Mouse (Mus musculus) cerebellum, adult 2 months (tissue): ENCODE measurements at regions not wholly inside any gene's neighbourhood (a gene's known extent, or its start where the extent isn't known, plus 50 kb on each side); places are given as distances from the start of the nearest gene placed in this dataset.
A peak's percentile ranks its signal among the peaks of the same experiment; 100 is the strongest.

ENCODE experiments used
- DNase-seq, 2 experiments: peaks; one replicate each; pipeline ENCODE4 v3.0.0; 2021
- H3K27ac ChIP-seq: fragments of 200-500 bp; 2 replicates; pipeline ENCODE4 v1.5.1; 2012; ENCODE audit warnings: low read length, control low read depth, inconsistent platforms; ENCODE audit not compliant: insufficient read depth
- H3K27me3 ChIP-seq: fragments of 200-500 bp; 2 replicates; pipeline ENCODE4 v1.6.1; 2012; ENCODE audit warnings: inconsistent platforms, mild to moderate bottlenecking, low read length, moderate library complexity; ENCODE audit not compliant: control insufficient read depth, insufficient read depth
- H3K4me1 ChIP-seq: fragments of 200-500 bp; 2 replicates; pipeline ENCODE4 v1.6.1; 2011; ENCODE audit warnings: low read length; ENCODE audit not compliant: control insufficient read depth, insufficient read depth
- H3K4me3 ChIP-seq: fragments of 200-500 bp; replicated peaks from 2 replicates; pipeline ENCODE3; 2011; ENCODE audit warnings: mild to moderate bottlenecking, low read depth, low read length, control low read depth; ENCODE audit not compliant: insufficient read depth
- CTCF ChIP-seq: fragments of 200-500 bp; IDR thresholded peaks from 2 replicates; pipeline ENCODE4 v1.5.1; 2011; ENCODE audit warnings: low read depth, mild to moderate bottlenecking, control low read depth, low read length, moderate library complexity, borderline replicate concordance; ENCODE audit not compliant: insufficient read depth
- POLR2A ChIP-seq: fragments of 200-500 bp; IDR thresholded peaks from 2 replicates; pipeline ENCODE4 v1.6.1; 2011; ENCODE audit warnings: low read length, control low read depth, borderline replicate concordance; ENCODE audit not compliant: insufficient read depth
- WGBS: fragments of 180-500 bp; shearing (Covaris S2); methylation state at CpG from one replicate; pipeline ENCODE4 v1.1.7; 2018; 5-methylcytosine and 5-hydroxymethylcytosine counted together

DNA sequence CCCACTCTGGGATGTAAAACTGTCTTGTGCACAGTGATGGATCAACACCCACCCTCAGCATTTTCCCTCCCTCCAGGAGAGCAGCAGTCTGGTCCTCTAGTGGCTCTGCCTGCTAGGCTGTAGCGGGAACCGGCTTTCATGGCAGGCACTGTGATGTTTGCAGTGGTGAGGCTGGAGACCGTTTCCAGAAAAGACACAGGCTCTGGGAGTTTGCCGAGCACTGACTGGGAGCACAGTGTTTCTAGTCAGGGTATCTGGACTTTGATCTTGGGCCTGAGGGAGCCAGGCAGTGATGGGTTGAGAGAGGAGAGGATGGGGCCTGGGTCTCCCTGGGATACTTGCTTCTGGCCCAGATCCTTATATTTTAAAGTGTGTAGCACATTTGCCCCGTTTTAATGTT, 158.7 kb upstream of the Cdyl start:
- peak in 1 of 2 experiments; percentile 29 for DNase-seq
- TF ChIP-seq CTCF: no peak
- 57% methylated on average over 5 of the region's 5 CpGs for WGBS
- H3K4me3 ChIP-seq: no peak overlapping the region
- no peaks in the 10 kb centered on the region for H3K27me3 ChIP-seq
- H3K27ac ChIP-seq: no peak overlapping the region
- H3K4me1 ChIP-seq: peaks cover 4% of the 10 kb centered on the region

DNA sequence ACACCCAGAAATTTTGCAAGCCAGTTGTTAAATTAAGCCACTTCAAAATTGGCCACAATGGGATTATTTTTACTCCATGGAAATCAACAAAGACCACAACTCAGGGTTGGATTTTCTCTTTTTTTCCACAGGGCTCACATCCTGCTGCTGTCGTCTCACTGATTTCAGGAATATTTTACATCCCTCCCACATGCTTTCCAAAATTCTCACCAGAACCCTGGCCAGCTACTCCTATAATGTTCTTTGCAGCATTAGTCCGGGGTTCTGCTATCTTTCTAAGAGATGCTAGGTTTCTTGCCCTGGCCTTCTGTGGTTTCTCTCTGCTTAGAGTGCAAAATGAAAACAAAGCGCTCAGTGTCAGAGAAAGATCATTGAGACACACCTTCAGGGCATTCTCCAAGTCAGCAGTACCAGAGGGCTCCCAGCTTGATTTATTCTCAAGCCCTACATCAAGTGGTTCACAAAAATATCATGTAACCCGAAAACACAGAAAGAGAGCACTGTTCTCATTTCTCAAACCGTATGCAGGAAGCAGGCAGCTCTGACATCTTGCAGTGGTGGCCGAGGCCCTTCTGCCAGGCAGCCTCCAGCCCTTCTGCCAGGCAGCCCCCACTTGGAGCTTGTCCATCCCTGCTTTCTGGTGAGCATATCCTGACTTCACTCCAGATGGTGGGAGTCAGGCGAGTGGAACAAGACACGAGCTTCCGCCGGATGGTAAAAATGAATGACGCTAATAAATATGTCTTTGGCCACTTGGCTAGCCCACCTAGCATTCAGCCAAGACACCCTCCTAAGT, 158.1 kb upstream of the Cdyl start:
- TF ChIP-seq POLR2A (no peak), CTCF (no peak)
- H3K4me1 ChIP-seq: peaks cover 4% of the 10 kb centered on the region
- H3K27ac ChIP-seq: peak overlapping the region; percentile 66
- no peaks in the 10 kb centered on the region for H3K27me3 ChIP-seq
- WGBS: 13% methylated on average over 11 of the region's 11 CpGs
- peak; percentile 77 to 86 for DNase-seq
- no peak overlapping the region for H3K4me3 ChIP-seq

DNA sequence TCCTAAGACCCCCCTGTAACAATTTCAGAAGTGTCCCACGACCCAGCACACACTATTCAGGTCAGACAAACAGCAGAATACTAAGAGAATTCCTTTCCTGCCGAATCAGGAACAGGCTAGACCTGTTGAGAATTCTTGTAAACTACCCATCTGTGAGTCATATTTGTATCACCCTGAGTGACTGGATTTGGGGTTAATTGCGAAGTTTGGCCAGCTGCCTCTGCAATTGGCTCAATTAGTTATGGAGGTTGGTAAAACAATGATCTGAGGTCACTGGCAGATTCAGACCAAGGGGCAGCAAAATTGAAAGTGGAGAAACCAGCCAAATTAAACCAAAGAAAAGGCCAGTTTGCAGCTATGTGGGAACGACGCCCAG, 157.5 kb upstream of the Cdyl start:
- peaks cover 4% of the 10 kb centered on the region for H3K4me1 ChIP-seq
- no peaks in the 10 kb centered on the region for H3K27me3 ChIP-seq
- no peak for TF ChIP-seq CTCF
- TF ChIP-seq POLR2A: no peak
- no peak overlapping the region for H3K4me3 ChIP-seq
- 20% methylated on average over 5 of the region's 5 CpGs for WGBS
- DNase-seq: peak in 1 of 2 experiments; percentile 59
- H3K27ac ChIP-seq: 0 out of 2 replicates have a peak overlapping the region, but pooled peaks have one; percentile 66

DNA sequence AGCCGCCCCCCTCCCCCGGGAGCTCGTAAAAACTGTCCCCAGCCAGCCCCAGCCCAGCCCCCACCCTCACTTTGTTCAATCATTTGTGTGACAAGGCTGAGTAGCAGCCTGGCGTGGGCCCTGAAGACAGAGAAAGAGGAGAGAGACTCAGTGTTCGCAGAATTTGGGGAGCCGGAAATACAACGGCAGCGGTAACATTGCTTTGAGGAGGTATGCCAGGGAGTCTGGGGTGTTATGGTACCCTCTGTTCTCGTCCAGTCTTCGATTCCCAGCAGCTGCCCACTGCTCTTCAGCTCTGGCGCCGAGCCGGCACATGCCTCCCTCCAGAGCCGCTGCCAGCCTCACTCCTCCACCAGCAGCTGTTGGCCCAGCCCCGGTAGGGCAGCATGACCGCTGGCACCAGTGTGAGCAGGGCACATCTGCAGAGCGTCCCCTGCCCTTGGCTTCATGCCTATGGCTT, 156.2 kb upstream of the Cdyl start:
- no peaks in the 10 kb centered on the region for H3K27me3 ChIP-seq
- 69% methylated on average over 17 of the region's 17 CpGs for WGBS
- peaks cover 4% of the 10 kb centered on the region for H3K4me1 ChIP-seq
- TF ChIP-seq CTCF (no peak), POLR2A (no peak)
- H3K27ac ChIP-seq: no peak overlapping the region
- H3K4me3 ChIP-seq: no peak overlapping the region
- peak; percentile 30 to 40 for DNase-seq

- 86% methylated on average over 1 of the region's 1 CpGs for WGBS
- no peaks in the 10 kb centered on the region for H3K27me3 ChIP-seq
- TF ChIP-seq POLR2A: no peak
- no peak for TF ChIP-seq CTCF
- no peak overlapping the region for H3K4me3 ChIP-seq
- no peak for DNase-seq
- H3K4me1 ChIP-seq: no peaks in the 10 kb centered on the region; the same call in 1 of the 2 replicates
- H3K27ac ChIP-seq: no peak overlapping the region
These were observed 152.4 kb upstream of the Cdyl start for GRCm38 (mm10) chr13:35507195-35507594.

DNA sequence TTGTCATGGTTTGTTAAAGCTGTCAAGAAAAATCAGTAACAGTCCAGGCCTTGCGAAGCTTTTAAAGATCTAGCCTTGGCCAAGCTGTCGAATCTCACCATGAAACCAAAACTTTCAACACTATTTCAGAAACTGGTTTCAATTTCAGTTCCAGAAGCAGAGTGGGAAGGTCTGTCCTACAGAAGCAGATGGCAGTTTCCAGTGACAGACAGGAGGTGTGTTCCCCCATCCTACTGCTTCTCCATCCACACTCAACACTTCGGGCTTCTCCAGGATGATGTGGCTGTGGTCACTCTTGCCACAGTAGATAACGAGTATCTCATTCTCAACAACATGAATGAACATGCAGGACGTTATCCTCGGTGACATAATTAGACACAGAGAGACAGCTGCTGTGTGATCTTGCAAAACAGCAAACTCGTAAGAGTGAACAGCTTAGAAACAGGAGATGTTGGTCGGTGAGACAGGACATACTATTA, 147.6 kb upstream of the Cdyl start:
- Histone ChIP-seq H3K27ac (no peak overlapping the region), H3K4me1 (no peaks in the 10 kb centered on the region), H3K27me3 (no peaks in the 10 kb centered on the region), H3K4me3 (no peak overlapping the region)
- TF ChIP-seq POLR2A: no peak
- TF ChIP-seq CTCF: no peak
- no peak for DNase-seq
- WGBS: 68% methylated on average over 8 of the region's 8 CpGs

GRCm38 (mm10) chr13:35513120-35513519, 146.5 kb upstream of the Cdyl start:
- no peak for DNase-seq
- no peaks in the 10 kb centered on the region for H3K27me3 ChIP-seq
- H3K4me1 ChIP-seq: no peaks in the 10 kb centered on the region
- H3K4me3 ChIP-seq: no peak overlapping the region
- TF ChIP-seq POLR2A: no peak
- no peak for TF ChIP-seq CTCF
- H3K27ac ChIP-seq: no peak overlapping the region
- WGBS: 91% methylated on average over 8 of the region's 8 CpGs

- Histone ChIP-seq H3K27me3 (no peaks in the 10 kb centered on the region), H3K4me1 (no peaks in the 10 kb centered on the region), H3K27ac (no peak overlapping the region), H3K4me3 (no peak overlapping the region)
- 87% methylated on average over 3 of the region's 3 CpGs for WGBS
- no peak for DNase-seq
- TF ChIP-seq CTCF: no peak
- no peak for TF ChIP-seq POLR2A
These were observed 144.3 kb upstream of the Cdyl start for GRCm38 (mm10) chr13:35515291-35515690.

DNA sequence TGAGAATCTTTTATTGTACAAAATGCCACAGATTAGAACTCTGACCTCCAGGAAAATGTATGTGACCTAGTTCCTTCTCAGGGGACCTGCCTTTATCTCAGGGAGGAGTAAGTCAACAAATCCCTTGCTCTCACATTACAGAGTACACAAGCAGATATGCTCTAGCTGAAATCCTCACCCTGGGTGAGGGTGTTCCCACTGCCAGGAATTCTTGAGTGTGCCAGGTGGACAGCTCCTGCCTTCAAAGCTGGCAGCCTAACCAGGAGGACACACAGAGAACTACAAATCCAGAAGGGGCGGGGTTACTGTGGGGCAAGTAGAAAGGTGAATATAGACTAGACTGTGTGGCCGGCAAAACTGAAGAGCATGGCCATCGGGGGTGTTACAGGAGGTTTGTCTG, 141.9 kb upstream of the Cdyl start:
- 39% methylated on average over 3 of the region's 3 CpGs for whole genome bisulfite sequencing
- Histone ChIP-seq H3K4me3 (no peak overlapping the region), H3K27ac (no peak overlapping the region), H3K4me1 (no peaks in the 10 kb centered on the region), H3K27me3 (no peaks in the 10 kb centered on the region)
- no peak for TF ChIP-seq POLR2A
- no peak for TF ChIP-seq CTCF
- DNase-seq: peak in 1 of 2 experiments; percentile 51
